Mouse (Mus musculus) frontal cortex, postnatal 14 days (tissue): ENCODE data around the gene Csdc2.

Experiments used
- DNase-seq, 2 experiments: peaks; one replicate each; pipeline ENCODE4 v3.0.0; 2022; ENCODE audit warnings: low spot score in 2 of 2

Gene Csdc2

GRCm38 (mm10) chr15:81993992-81994391 lies 57.4 kb downstream of the Csdc2 start:
- no peak for DNase-seq
